Mouse (Mus musculus) heart, postnatal 4 days (tissue): ENCODE results near the gene Gm17324. TPM values are rescaled to one million over a fixed set of nuclear protein-coding genes. Genes with fewer than 3 reads are reported as not detected.
"Not testable (repeated sequence)": the region's sequence is repeated elsewhere in the genome, so short reads cannot be mapped to it uniquely, and the experiment has no call there.

Experiments used
- DNase-seq: peaks from one replicate; pipeline ENCODE4 v3.0.0; 2021
- total RNA-seq, 2 experiments: library from RNA; stranded (reverse); gene quantifications; 2 replicates each; pipeline ENCODE4 v1.2.3; 2021

Gm17324 gene
- not detected for total RNA-seq

DNA sequence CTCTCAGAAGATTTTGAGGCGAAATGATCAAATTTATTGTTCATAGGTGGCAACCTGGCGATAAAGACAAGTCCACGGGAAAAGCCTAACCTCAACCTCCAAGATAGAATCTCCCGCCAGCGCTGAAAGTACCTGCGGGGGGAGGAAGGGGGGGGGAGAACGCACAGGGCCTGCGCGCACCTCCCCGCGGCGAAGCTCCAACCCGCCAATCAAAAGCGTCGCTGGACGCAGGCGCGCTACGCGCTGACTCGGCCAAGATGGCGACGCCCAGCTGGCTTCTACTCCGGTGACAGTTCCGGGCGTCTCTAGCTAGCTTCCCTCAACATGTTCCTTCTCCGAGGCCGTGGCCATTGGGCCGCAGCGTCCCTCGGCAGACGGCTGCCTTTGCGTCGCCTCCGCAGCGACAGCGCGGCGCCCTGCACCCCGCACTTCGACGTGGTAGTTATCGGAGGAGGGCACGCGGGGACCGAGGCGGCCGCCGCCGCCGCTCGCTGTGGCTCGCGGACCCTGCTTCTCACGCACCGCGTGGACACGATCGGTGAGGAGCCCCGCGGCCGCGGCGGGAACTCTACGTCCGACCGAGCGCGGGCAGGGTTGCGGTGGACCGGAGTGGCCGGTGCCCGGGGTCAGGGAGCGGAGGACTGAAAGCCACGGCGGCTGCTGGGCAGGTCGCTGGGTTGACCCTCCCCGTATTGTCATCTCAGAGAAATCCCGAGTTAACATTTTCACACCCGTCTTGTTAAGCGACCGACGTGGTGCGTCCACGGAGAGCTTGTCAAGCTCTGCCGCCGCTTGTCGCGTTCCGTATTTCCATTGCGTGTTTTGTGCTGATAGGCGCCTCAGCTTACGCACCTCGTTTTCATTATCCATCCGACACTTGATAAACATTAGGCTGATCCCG, at the start of gene Gm17324, which contains the start of gene Mto1:
Gene Gm17324 (minus strand): TSS at position 814 of the 901 bp plus-strand sequence.
Gene Mto1 (plus strand): TSS at position 236 of the 901 bp plus-strand sequence.
- peak; percentile 92 for DNase-seq

DNA sequence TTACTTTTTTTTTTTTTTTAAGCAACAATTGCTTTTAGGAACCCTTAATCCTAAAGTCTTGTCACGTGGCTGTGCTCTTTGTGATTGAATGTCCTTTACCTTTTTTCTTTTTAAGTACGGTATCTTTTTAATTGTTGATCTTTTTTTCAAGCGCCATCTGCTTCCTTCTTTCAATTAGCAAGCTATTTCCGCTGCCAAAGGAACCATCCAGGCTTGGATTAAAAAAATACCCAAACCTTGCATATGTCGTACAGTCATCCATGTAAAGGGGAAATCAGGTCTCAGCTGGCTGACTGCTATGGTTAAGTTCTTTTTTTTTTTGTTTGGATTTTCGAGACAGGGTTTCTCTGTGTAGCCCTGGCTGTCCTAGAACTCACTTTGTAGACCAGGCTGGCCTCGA, 44.6 kb upstream of the Gm17324 start:
- no peak for DNase-seq

DNA sequence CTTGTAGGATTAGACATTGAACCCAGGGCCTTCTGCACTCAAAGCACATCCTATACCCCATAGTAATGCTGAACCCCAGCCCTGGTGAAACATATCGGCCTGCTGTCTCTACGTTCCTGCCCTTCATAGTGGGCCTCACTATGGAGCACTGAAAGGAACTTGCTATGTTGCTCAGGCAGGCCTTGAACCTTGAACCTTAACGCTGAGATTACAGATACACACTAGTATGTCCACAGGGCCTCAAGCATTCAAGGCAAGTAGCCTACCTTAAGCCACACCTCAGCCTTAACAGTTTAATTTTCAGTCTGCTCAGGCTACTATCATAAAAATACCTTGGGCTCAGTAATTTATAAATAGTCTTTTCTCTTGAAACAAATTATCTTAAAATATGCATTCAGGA, 43.7 kb upstream of the Gm17324 start:
- DNase-seq = no peak

DNA sequence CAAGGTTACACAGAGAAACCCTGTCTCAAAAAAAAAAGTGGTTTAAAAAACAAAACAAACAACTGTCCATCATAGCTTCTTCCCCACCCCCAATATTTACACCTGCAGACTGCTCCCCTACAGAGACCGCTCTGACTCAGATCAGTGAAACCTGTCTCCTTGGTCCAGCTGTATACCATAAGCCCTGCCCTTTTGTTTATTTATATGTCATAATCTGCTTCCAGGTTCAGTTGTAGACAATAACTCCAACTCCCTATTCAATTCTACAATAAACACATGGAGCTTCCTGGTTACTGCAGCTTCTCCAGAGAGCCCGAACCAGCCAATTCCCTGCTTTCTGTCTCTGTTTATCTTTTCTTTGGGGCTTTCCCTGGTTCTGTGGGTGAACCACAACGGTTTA, 42.6 kb upstream of the Gm17324 start:
- no peak for DNase-seq

DNA sequence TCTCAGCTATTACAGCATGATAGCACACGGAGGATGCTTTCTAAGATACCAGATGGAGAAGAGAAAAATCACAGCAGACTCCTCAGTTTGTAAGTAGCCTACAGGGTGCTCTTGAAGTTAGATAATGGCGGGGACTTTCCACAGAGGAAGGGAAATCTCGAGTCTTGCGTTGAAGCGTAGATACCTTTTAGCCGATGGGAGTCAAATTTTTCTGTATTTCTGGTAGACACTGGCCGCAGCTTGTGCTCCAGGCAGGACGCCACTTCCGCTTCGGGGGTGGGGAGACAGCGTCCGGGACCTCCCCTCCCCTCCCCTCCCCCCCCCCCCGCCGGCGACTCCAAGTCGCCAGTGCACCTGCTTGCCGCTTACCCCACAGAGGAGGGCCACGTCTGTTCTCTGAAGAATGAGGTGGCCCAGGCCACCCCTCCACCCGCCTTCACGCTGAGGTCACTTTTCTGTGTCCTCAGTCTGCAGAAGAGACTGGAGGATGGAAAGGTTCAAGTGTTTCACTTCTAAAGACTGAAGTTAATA, 40.4 kb upstream of the Gm17324 start, which contains the start of gene Eef1a1:
Gene Eef1a1 (minus strand): TSS at position 262 of the 531 bp plus-strand sequence.
- DNase-seq = peak; percentile 74

DNA sequence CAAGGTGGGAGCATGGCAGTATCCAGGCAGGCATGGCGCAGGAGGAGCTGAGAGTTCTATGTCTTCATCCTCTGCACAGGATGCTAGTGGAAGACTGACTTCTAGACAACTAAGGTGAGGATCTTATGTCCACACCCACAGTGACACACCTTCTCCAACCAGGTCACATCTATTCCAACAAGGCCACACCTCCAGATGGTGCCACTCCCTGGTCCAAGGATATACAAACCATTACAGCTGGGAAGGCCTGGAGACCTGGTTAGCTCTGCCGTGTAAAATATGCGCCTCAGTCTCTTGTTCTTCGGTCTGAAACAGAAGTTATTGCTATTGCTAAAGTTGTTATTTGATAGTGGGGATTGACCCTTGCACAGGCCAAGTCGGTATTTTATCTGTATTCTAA, 39.4 kb upstream of the Gm17324 start:
- not testable (repeated sequence) for DNase-seq

DNA sequence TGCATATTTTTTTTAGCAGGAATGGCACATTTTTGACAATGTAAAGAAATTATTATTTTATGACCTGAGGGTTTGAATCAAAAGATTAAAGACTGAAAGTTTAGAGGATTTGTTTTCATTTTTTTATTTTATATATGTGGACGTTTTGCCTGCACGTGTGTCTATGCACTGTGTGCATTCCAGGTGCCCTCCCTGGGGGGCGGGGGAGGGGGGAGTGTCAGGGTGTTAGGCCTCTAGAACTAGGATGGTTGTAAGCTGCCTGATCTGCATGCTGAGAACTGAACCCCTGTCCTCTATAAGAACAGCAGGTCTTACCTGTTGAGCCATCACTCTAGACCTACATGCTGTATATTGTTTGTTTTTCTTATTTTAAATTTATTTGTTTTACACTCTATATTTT, 36.1 kb upstream of the Gm17324 start:
- no peak for DNase-seq

DNA sequence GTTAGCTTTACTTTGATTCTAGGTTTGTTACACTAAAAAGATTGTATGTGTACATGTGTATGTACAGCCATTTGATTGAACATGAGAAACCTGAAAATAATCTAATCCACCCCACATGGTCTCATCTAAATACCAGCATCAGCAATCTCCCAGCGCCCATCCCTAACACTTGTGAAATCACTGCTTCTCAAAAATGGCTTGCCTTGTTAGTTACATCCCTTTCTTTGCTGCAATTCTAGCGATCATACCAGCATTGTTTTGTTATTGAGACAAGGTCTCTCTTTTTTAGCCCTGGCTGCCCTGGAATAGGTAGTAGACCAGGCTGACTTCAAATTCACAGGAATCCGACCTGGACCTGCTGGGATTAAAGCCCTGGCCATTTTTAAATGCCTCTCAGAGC, 33.8 kb upstream of the Gm17324 start:
- peak; percentile 16 for DNase-seq

DNA sequence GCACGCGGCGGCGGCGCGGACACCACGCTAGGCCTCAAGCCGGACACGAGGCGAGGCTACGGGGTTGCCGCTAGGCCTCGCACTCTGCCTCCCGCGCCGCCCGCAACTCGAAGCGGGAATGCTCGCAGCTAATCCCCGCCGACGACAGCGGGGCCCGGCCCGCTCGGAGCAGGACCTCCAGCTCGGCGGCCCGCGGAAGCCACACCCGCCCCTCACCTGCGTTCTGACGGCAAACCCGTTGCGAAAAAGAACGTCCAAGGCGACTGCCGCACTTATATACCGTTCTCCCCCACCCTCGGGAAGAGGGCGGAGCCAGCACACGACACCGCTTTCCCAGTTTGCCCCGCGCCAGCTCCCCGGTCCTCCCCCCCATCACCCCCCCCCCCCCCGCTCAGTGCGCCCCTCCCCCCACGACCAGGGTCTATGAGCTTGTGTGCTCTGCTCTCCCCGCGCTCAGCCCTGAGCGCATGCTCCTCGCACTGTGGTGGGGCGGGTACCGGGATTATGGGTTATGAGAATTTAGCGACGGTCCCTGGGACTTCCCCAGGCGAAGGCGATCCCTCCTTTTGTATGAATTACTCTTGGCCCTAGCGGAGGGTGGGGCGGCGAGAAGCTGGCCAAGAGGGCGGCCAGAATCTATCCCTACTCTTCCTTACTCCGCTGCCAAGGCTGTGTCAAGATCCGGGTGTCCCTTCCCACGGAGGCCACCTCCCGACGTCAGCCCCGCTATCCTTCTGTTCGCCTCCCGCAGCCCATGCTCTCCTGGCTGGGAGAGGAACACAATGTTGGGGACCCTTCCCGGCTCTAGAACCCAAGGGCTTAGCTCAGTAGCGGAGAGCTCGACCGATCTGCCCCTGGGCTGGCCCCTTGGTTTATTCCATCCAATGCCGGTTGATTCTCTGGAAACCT, 33.1 kb upstream of the Gm17324 start:
- peak; percentile 97 for DNase-seq

DNA sequence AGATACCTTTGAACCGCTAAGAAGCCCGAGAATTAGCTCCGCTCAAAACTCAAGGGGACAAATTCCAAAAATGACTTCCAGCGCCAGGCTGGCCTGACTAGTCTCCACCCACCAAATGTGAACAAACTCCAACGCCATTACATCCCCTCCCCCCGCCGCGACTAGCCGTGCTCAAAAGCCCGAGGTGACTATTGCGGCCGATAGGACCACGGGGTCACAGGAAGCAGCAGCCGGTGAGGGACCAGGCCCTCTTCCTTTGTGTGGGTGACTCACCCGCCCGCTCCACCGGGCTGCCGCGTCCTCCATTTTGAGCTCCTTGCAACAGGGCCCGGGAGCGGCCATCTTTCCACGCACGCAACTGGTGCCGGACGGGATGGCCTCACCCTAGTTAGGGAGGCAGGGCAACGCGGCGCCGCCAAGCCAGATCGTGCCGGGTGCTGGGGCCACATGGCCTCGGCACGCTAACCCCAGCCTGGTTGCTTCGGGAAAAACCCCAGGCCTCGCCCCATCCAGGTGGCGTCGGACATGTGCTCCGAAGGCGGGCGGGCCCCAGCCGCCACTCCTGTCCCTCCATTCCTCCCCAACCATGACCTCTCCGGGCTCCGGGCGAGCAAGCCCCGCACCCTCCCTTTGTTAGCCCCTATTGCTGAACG, 32.2 kb upstream of the Gm17324 start:
- DNase-seq = peak; percentile 85

DNA sequence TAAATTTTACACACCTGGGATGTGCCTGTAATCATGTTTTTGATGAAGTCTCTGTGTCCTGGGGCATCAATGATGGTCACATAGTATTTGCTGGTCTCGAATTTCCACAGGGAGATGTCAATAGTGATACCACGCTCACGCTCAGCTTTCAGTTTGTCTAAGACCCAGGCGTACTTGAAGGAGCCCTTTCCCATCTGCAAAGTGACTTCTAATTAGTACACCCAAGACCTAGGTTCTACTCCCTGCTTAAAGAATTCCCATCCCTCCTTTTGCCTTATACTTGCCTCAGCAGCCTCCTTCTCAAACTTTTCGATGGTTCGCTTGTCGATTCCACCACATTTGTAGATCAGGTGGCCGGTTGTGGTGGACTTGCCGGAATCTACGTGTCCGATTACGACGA, 31.6 kb upstream of the Gm17324 start:
- DNase-seq = not testable (repeated sequence)

DNA sequence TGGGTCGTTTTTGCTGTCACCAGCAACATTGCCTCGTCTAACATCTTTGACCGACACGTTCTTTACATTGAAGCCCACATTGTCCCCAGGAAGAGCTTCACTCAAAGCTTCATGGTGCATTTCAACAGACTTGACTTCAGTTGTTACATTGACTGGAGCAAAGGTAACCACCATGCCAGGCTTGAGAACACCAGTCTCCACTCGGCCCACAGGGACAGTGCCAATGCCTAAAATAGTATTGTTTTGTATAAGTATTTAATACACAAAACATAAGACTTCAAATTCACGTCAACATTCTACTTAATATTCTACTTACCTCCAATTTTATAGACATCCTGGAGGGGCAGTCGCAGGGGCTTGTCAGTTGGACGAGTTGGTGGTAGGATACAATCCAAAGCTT, 30.7 kb upstream of the Gm17324 start:
- DNase-seq = not testable (repeated sequence)

DNA sequence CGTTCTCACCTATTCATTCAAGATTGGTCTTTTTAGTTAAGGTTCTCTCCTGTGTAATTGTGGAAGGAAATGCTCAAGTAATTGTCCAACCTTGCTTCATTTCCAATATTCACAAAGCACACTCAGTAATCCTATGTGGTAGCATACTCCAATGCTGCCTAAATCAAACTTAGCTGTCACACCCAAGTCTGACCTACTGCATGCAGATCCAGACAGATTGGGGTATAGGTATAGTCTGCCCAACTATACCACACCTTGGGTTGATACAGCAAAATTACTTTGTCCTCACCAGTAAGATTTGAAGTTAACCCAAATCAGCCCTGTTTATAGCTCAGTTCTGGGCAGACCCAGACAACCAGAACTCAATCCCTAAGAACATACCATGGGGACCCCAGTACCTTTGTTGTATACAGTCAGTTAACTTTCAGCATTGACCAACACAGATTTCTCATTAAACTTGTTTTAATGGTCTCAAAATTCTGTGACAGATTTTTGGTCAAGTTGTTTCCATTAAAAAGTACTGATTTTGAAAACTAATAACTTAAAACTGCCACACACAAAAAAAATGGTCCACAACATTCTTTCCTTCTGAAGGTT, 29.5 kb upstream of the Gm17324 start:
- DNase-seq = not testable (repeated sequence)

DNA sequence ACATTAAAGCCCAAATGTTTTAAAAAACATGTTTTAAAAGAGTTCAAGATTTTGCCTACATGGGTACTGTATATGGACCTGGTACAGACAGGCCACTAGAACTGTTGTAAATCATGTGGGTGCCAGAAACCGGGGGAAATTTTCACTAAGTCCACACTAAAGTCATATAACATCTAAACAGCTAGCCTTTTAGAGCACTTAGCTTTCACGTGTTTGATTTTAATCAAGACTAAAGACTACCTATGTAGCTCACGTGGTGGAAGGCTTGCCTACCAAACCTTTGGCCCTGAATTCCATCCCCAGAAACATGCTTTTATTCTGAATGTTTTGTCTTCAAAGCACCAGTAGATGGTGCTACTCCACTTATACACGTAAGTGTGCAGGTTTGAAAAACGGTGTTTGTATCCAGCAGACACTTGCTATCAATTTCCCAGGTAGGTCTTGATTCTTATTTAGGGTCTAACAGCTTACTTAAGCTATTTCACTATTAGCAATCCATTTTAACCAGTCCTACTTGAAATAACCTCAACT, 28.5 kb upstream of the Gm17324 start:
- DNase-seq = peak; percentile 15

DNA sequence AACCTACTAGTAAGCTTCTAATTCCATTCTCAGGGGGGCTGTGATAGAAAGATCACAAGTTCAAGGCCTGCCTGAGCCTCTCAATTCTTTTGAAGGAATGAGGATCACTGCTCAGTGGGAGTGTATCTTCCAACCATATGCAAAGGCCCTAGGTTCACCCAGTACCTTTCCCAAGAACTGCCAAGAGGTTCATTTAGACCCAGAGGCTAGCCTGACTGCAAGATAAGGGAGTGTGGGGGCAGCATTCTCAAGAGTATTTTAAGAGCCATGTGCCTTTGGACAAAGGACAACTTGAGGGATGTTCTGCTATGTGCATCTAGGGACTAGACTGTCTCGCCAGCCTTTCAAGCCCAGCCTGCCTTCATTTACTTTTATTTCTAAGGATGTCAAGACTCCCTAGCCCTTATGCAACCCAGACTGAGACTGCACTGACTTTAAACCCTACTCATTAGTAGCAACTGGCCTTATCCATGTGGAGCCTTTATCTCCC, 28.0 kb upstream of the Gm17324 start:
- peak; percentile 22 for DNase-seq

DNA sequence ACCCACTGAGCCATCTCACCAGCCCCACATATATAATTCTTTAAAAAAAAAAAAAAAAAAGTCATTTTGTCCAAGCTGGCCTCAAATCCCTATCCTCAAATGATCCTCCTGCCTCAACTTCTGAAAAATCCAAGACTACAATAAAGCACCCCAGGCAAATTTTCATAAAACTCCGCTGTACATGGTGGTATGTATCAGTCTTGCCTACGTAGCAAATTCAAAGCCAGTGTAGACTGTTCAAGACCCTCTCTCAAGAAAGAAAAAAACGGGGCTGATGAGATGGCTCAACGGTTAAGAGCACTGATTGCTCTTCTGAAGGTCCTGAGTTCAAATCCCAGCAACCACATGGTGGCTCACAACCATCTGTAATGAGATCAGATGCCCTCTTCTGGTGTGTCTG, 27.3 kb upstream of the Gm17324 start:
- DNase-seq = no peak

DNA sequence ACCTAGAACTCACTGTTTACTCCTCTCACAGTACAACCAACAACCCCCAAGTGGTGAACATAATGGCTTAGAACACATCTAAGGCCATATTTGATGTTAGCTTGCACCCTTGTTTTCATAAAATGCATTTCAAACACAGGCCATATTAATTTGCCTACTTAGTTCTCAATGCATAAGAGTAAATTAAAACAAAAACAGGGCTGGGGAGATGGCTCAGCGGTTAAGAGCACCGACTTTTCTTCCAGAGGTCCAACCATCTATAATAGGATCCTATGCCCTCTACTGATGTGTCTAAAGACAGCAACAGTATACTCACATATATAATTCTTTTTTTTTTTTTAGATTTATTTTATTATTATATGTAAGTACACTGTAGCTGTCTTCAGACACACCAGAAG, 26.8 kb upstream of the Gm17324 start:
- DNase-seq = no peak

DNA sequence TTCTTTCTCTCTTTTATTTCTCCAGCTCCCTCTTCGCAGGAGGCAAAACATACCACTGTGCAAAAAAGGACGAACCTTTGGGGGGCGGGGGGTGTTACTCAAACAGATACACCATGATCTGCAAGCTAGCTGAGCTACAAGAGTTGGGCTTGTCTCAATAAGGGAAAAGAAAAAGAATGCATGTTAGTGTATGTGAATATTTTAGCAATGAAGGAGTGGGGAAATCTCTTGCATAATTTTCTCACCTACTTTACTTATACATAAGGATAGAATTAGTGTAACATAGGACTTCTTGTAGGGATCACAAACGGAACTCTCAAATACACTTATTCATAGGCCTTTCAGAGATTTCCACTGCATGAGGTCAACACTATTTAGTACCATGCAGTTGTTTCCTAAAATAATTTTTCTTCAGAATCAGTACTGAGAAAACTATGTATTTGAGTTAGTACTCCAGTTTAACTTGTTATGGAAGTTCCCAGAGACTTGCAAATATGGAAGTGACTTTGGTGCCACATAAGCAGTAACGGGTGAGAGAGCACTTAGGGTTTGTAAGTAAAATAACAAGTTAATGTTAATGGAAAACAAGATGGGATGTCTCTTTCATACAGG, 26.3 kb upstream of the Gm17324 start:
- no peak for DNase-seq

DNA sequence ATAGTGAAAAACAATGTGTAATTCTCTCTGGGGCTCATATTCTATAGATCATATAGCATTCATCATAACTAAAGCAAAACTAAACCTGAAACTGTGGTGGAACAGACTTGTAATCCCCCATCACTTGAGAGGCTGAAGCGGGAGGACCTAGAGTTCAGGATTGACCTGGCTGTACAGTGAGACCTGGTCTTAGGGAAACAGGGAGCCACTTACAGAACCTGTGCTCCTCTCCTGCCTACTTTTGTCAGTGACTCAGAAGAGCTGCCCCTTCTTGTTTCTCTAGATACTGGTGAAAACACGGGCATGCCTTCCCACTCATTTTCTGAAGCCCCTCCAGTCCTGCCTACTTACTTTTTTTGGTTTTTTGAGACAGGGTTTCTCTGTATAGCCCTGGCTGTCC, 25.7 kb upstream of the Gm17324 start:
- no peak for DNase-seq

DNA sequence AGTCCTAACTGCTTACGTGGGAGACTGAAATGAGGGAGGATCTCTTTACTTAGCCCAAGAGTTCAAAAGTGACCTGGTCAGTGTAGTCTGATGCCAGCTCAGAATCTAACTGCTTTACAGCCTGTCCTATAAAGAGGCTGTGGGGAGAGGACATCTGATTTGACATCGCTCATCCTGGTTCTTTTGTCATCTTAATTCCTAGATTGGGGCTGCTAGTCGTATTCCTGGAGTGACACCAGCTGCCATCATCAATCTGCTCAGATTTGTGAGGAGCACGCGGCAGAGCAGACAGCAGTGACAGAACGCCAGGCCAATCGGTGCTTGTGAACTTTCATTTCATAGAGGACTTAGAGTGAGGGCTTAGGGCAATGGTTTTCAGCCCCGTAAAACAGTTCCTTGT, 25.0 kb upstream of the Gm17324 start:
- DNase-seq = no peak

DNA sequence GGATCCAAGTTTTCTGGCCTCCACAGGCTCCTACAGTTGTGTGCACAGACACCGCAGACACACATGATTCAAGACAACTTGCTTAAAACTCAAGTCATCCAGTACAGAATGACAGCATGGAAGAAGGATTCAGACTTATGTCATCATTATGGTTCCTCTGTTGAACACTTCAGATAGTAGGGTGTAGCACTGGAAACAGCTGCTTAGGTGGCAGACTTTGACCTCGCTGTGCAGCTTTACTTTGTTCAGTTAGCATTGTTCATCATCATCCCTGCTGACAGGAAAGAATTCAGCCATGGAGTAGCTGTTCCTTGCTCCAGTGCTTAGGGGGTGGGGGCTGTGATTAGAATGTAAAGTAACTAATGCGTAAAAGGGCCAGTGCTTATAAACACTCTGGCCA, 17.1 kb upstream of the Gm17324 start:
- no peak for DNase-seq
